Mouse (Mus musculus) forebrain, embryonic 14.5 days (tissue): Measurements from ENCODE around the gene Gm21905. TPM values are rescaled to one million over a fixed set of nuclear protein-coding genes. Genes with fewer than 3 reads are reported as not detected.

ENCODE experiments used
- ATAC-seq: fragments of 200-750 bp; cut with Nextera tagmentation; 2 replicates; pipeline ENCODE4 v1.8.0; 2017; ENCODE audit warnings: mild to moderate bottlenecking, moderate library complexity
- DNase-seq: peaks from one replicate; pipeline ENCODE4 v3.0.0-alpha.2; 2015; ENCODE audit warnings: low spot score
- H3K27ac ChIP-seq: fragments of 300-500 bp; sonication (generic); 2 replicates; pipeline ENCODE4 v1.5.1; 2014; ENCODE audit warnings: low read depth, mild to moderate bottlenecking, control low read depth, low read length, moderate library complexity
- H3K27me3 ChIP-seq: fragments of 300-500 bp; sonication (generic); replicated peaks from 2 replicates; pipeline ENCODE4 v1.6.1; 2014; ENCODE audit warnings: low read length, control low read depth, mixed read lengths; ENCODE audit not compliant: control insufficient read depth, insufficient read depth
- H3K36me3 ChIP-seq: fragments of 300-500 bp; sonication (generic); 2 replicates; pipeline ENCODE4 v1.6.1; 2014; ENCODE audit warnings: low read length, control low read depth; ENCODE audit not compliant: control insufficient read depth, insufficient read depth
- H3K4me1 ChIP-seq: fragments of 300-500 bp; sonication (generic); 2 replicates; pipeline ENCODE4 v1.6.1; 2014; ENCODE audit warnings: antibody characterized with exemption, low read length, control low read depth; ENCODE audit not compliant: control insufficient read depth, insufficient read depth
- H3K4me2 ChIP-seq: fragments of 300-500 bp; sonication (generic); 2 replicates; pipeline ENCODE4 v1.6.1; 2014; ENCODE audit warnings: mild to moderate bottlenecking, control low read depth, low read length
- H3K4me3 ChIP-seq: fragments of 300-500 bp; sonication (generic); 2 replicates; pipeline ENCODE4 v1.5.1; 2014; ENCODE audit warnings: low read depth, low read length, control low read depth
- H3K9ac ChIP-seq: fragments of 300-500 bp; sonication (generic); 2 replicates; pipeline ENCODE4 v1.6.1; 2014; ENCODE audit warnings: mild to moderate bottlenecking, low read length, control low read depth, moderate library complexity
- H3K9me3 ChIP-seq: fragments of 300-500 bp; sonication (generic); replicated peaks from 2 replicates; pipeline ENCODE4 v1.6.1; 2016; ENCODE audit warnings: low read length, control low read depth, mixed read lengths; ENCODE audit not compliant: control insufficient read depth
- WGBS: fragments of 180-500 bp; shearing (Covaris S2); extraction: QIAGEN DNeasy Blood & Tissue Kit; methylation state at CpG from one replicate; pipeline ENCODE4 v1.1.7; 2014; 5-methylcytosine and 5-hydroxymethylcytosine counted together
- polyA plus RNA-seq: library from polyadenylated mRNA; unstranded; fragments of >200 nt; fragmentation: Nextera tagmentation; extraction: Ambion mirVana; gene quantifications from 2 replicates; pipeline ENCODE4 v1.2.1, GENCODE M21; 2014

The Gm21905 gene
- polyA plus RNA-seq, 1 experiment from 2014 or later, result not detected

GRCm38 (mm10) chr5:67883564-67884171 is 62.6 kb downstream of the Gm21905 start:
- Histone ChIP-seq H3K27ac (no peak overlapping the region), H3K4me3 (no peak overlapping the region), H3K4me2 (no peak overlapping the region), H3K4me1 (no peaks in the 10 kb centered on the region; the same call in 1 of the 2 replicates), H3K9ac (no peak overlapping the region), H3K27me3 (no peaks in the 10 kb centered on the region), H3K9me3 (no peaks in the 10 kb centered on the region), H3K36me3 (no peaks in the 10 kb centered on the region)
- DNase-seq, result no peak
- no peak for ATAC-seq
- WGBS, result 76% methylated on average over 1 of the region's 1 CpGs

Other genes with a start within 250 kb of the Gm21905 start
- gene Atp8a1, start 99.0 kb downstream of the Gm21905 start, polyA plus RNA-seq, result 24.2 and 30.2 TPM in 2 replicates
- not detected in 2 replicates for gene Gm5108, start 4.8 kb downstream of the Gm21905 start, polyA plus RNA-seq
- not detected in 2 replicates for gene Grxcr1, start 85.4 kb upstream of the Gm21905 start, polyA plus RNA-seq